Mouse (Mus musculus) R1 (cell line): ENCODE results near the gene Rasd1.

Experiments used
- DNase-seq: peaks from one replicate; pipeline ENCODE4 v3.0.0-alpha.2; 2018; ENCODE audit warnings: low read depth, low spot score

Gene Rasd1

DNA sequence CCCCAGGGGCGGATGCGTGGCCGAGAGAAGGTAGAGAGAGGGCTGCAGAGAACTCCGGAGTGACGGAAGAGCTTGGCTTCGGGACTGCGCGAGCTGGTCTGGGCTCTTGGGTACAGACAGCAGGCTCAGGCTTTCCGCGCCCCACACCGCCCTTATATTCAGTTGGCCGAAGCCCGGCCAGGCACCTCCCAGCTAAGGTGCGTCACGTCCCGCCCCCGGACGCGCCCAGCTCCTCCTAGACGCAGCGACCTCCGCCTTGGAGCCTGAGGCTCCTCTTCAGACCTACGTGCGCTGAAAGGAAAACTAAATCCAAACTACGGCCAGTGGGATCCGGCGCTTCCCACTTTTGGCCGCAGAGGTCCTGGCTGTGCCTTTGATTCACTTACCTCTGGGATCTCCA lies at the start of gene Rasd1:
Gene Rasd1, minus strand, starts transcription at position 127 of the 400 bp plus-strand sequence.
- DNase-seq = peak; percentile 82

DNA sequence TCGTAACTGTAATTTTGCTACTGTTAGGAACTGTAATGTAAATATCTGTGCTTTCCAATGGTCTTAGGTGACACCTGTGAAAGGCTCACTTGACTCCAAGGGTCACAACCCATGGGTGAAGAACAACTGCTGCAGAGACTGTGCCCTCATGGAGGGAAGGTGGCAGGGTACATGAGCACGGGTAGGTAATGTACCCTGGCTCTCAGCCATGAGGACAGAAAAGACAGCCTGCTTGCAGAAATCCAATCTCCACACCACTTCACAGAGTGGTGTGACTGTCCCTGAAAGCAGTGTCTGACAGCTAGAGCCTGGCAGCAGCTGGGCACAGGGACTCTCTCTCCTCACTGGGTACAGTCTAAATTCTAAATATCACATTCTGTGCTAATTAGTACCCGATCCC lies 46.8 kb upstream of the Rasd1 start:
- no peak for DNase-seq

DNA sequence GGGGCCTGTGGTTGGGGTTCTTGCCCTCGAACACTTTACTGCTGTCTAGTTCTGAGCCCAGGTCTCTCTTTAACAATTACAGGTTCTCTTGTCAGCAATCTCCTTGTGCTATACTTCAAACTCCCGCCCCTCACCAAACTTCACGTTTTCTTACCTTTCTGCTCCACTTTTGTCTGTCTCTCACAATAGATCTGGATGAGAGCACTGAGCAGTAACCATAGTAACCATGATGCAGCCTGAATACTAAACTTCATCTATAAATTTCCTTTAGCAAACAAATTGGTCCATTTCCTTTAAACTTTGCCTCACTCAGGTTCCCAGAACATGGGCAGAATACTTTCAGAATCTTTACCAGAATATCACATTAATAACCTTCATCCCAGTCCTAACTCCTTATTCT lies 44.7 kb upstream of the Rasd1 start:
- no peak for DNase-seq

DNA sequence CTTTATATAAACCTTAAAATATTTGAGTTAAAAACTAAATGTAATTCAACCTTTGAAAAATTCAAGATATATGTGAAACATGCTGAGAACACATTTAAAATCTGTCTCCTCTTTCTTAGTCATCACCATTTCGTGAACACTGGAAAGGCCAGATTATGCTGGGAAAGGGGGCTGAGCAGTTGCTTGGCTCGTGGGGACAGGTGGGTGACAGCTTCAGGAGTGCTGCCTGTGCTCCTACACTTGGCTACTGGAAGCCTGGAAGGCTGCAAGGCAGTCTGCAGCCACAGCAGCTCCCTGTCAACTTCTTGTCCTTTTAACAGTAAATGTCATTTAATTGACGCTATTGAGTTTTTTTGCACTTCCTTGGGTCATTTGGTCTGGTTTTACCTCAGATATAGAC lies 41.1 kb upstream of the Rasd1 start:
- no peak for DNase-seq

DNA sequence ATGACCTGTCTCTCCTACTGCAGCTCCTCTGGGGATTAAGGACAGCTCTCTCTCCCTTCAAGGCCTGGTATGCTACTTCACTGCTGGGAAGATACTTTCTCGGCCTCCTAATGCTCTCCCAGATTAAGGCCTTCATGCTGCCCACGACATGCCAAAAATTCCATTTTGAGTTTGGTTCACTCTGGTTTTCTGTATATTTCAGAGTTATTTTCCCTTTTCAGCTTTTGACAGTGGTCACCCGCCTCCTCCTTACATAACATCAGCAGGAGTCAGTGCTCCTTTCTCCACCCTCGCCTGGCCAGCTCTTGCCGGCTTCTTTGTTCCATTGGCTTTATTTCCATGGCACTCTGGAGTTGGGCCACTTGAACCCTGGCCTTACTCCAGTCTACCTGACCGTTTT lies 40.0 kb upstream of the Rasd1 start:
- DNase-seq = no peak

DNA sequence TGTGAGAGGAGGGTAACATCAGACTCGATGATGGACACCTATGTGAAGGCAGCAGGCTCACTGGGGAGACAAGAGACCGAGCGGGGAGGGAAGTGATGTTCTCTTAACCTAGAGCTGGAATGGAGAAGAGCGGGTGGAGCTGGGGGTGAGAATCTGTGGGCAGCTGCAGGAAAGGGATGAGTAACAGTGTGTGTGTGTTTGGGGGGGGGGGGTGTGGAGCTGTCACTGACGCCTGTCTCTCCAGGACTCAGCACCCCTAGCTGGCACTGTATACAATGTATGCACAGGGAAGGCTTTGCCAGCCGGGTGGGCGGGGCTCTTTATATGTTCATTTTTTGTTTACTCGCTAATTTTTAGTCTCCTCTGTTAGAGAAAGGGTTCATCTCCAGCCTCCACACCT lies 39.1 kb upstream of the Rasd1 start:
- DNase-seq = no peak

DNA sequence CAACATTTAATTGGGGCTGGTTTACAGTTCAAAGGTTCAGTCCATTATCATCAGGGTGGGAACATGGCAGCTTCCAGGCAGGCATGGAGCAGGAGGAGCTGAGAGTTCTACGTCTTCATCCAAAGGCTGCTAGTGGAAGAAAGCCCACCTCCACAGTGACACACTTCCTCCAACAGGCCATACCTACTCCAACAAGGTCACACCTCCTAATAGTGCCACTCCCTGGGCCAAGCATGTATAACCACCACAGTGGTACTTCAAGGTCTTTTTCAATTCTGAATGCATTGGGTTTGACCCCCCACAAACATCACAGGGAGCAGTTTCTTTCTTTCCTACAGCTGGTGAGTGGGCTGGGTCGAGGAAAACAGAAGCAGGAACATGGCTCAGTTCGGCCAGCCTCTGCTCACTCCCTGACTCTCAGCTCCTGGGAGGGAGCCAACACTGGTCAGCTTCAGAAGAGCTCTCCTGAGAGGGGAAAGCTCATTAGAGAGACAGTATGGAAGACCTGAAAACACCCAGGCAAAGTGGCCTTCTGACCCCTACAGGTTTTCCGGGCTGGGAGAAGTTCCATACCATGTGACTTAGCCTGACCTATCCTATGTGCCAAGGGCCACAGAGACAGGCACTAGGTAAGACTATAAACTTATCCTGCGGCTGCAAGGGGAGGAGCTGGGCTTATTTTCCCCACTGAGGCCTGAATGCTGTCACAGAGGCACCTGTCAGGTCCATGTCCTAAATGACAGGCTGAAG lies 36.7 kb upstream of the Rasd1 start:
- peak; percentile 67 for DNase-seq

DNA sequence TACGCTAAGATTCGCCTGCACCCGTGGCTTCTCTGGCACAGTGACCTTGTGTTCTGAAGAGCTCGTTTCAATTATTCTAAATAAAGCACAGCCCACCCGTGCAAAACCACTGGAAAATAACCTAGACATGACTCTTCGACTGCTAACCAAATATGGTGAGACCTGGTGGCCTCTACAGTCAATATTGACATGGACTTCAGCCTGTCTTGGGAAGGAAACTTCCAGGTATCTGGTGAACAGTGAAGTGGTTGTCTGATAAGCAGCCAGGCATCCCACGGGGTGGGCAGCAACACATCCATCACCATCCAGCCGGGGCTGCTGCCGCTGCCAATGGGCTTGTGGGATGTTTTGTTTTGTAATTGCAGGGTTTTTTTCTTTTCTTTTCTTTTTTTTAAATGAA lies 29.6 kb upstream of the Rasd1 start:
- DNase-seq = no peak

DNA sequence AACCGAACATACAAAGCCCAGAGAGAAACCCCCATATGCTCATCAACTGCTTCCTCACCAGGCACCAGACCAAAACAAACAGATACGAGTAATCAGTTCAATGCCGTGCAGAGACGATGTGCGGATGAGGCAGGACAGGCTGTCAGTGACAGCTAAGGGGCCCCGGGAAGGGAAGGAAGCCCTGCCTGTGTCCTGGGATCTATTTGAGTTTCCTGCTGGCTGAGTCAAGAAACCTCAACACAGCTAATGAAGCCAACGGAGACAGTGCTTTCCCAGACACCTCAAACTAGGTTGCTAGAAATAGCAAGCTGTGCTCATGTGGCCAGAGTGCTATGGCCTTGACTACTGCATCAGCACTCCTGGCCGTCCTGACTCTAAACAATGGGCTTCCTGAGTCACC lies 26.6 kb upstream of the Rasd1 start:
- DNase-seq = peak; percentile 47

DNA sequence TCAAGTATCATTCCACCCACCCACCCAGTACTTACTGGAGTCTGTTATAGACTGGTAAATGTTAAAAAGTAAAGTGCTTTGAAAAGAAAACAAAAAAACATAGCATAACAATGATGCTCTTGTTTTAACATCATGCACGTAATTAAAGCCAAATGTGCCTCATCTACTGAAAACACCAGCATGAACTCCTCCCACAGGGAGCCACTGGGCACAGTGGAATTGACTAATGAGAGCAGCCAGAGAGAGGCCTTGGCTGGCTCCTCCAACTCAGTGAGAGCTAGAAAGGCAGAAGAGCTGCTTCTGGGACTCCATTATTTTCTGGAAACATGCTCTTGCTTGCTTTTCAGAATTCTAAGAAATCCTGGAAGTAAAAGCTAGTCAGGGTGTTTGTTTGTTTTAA lies 24.7 kb upstream of the Rasd1 start:
- no peak for DNase-seq

DNA sequence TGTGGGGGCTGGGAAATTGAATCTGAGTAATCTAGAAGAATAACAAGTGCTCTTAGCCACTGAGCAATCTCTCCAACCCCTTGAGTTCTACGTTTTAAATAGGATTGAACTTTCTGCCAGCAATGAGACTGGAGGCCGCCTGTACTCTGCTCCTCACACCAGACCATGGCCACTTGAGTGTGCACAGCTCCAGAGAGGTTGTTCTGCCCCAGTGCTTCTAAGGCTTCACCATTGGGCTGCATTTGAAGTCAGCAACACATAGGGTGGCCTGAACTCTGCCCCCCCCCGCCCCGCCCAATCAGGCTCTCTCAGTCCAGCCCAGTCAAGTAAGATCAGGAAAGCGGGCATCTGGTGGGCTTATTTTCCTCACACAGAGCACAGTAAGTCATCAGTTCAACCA lies 13.1 kb upstream of the Rasd1 start:
- DNase-seq = no peak

DNA sequence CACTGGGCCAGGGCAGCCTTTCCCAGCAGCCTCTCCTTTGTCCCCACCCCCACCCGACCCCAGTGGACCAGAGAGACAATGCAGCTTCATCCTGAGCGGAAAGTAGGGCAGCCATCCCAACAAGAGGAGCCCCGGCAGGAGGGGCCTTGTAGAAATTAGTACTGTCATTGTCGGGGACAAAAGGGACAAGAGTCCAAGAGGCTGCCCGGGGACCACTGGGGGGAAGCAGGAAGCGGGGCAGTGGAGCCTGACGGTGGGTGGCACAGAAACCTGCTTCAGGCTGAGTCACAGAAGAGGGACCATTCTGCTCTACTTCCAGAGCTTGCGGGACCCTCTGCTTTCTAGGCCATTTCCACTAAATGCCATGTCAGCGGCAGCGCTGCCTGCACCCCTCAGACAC lies 10.5 kb upstream of the Rasd1 start:
- DNase-seq = no peak

DNA sequence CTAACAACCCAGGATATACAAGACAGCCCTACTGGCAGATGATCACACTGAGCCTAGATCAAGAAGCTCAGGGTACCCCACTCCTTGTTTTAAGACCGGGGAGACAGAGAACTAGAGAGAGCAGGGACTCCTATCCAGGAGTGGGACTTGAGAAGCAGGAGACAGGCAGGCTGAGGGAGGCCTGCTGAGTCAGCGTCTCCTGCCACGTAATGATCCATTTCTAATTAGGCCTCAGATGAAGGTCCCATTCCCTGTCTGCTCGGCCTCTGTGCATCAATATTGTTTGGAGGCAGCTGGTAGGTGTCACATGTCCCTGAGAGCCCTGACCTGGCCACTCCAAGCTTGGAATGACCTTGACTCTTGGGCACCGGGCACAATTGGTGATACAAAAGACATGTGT lies 8.6 kb upstream of the Rasd1 start:
- no peak for DNase-seq

DNA sequence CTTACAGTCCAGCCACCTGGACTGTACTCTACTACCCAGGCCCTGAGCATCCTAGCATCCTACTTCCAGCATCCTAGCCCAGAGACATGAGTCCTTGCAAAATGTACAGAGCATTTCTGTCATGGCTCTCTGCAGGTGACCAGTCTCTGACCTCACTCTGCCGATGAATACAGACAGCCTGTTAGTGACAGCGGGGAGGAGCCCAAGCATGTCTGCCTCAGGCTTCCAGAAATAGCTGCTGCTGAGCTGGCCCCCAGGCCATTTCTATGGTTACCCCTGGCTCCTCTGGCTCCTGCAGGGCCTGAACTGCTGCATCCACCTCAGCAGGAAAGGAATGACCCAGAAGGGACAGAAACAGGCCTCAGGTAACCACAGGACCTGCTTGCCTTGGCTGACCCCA lies 6.9 kb upstream of the Rasd1 start:
- peak; percentile 45 for DNase-seq

DNA sequence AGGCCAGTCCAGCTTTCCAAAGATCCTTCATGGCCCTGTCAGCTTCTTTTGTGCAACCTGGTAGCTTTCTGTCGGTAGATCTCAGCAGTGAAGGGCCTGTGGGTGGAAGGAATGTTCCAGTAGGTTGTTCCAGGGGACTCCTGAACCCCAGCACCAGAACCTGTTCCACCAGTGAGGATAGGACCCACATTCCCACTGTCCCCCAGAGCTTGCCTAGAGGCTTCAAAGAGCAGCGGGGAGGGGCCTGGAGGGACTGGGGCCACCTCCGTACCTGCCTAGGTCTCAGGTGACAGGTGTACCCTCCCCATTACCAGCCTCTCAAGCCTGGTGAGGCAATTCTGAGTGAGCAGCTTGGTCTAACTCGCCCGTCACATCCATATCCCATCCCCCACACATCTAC lies 6.0 kb upstream of the Rasd1 start:
- DNase-seq = no peak

DNA sequence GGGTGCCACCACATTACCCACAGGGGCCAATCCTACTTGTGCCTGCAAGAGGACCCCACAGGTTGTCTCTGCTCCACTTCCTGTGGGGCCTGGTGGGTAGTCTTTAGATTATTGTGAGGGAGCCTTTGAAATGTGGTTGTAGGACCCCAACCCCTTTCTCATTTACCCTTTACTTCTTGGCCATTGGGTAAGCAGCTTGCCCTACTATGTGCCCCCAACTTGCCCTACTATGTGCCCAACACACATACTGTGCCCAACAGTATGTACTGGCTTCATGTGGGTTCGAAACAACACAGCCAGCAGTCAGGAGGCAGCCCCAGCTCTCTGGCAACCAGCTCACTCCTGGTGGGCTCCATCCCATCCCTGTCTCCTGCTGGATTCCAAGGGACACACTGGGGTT lies 3.0 kb upstream of the Rasd1 start:
- no peak for DNase-seq

DNA sequence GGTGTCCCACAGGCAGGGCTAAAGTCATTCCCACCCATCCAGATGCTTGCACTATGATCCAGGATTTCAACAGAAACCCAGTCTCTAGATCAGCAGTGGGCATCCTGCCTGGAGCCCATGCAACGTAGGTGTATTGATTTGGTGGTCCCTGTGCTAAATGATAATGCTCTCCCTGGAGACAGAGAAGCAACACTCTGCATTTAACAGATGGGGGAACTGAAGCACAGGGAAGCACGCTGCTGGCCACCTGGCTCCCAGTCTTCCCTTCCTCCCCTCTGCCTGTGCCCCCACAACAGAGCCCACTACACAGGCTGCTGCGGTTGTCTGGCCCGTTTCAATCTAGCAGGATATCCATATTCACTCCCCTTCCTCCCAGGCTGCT lies 1.3 kb upstream of the Rasd1 start:
- DNase-seq = no peak

DNA sequence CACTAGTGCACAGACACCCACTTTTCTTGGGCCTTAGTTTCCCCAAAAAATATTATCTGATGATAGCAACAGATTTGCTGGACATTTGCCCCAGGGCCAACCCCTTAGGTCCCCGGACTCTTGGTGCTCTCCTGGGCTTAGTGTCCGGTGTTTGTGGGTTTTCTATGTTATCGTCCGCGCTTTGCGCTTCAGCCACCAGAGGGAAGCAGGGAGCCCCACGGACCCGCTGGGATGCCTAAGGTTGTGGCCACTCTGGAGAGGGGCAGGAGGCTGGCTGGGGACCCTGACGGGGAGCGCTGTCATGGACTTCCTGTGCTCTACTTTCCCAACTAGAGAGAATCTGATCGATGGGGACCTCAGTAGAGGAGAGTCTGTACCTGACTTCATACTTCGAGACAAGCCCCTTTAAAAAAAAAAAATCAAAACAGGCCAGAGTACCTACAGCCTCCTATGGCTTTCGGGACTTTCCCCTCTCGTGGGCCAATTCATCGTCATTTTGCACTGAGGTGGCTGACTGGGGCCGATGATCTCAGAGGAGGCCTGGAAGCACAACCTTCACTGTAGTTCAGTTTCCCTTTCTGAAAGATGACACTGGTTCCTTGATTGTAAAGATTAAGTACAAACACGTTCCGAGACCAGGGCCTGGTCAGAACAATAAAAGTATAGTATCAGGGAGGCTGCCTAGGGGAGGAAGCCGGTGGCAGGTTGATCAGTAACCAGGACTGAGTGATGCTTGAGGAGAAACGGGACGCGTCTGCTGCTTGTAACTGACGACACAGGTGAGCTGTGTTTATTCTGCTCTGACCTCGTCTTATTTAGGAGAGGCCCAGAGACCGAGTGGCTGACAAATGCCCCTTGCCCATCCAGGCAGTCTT lies 720 bp upstream of the Rasd1 start:
- peak; percentile 73 for DNase-seq

DNA sequence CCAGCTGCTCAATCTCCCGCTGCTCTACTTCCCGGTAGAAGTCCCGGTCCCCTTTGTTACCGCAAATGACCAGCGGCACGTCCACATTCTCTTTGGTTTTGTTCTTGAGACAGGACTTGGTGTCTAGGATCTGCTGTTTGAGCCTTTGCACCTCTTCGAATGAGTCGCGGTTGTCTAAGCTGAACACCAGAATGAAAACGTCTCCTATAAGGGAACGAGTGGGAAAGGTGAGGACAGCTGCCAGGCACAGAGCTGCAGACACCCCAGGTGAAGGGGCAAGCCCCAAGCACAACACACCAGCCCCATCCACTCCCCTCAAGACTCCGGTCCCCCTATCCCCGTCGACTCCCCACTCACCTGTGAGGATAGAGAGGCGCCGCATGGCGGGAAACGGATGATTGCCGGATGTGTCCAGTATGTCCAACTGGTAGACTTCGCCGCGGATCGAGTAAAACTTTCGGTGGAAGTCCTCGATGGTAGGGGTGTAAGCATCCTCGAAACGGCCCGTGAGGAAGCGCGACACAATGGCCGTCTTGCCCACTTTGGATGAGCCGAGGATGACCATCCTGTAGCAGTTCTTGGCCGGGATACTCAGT lies 483 bp downstream of the Rasd1 start:
- DNase-seq = no peak

DNA sequence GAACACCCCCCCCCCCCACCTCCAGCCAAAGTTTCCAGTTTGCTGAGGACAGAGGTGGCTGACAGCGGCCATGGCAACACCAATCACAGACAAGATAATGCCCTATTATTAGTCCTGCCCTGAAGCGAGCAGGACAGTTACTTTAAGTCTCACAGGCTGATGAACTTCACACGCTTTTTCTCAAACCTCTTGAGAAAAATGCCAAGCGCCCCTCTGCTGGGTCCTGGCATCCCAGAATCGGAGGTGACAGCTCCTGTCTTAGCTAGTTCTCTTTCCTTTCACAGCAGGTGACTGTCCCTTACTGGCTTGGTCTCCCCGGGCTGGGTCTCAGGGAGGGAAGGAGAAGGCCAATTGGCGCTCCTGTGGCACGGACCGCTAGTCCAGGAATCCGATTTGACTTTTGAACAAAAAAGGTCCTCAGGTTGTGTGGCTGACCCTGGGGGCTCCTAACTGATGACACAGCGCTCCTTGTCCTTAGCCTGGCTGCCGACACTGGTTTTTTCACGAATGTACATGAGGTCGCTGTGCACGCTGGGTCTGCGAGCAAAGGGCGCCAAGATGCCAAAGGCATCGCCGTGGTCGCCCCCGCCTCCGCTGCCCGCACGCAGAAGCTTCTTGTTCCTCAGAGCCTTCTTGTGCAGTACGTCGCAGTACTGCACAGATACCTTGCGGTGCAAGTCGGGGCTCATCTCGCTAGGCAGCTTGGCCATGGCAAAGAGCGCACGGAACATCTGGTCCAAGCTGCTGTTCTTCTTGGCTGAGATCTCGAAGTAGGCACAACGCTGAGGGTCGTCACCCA lies 1.2 kb downstream of the Rasd1 start:
- DNase-seq = peak; percentile 25

DNA sequence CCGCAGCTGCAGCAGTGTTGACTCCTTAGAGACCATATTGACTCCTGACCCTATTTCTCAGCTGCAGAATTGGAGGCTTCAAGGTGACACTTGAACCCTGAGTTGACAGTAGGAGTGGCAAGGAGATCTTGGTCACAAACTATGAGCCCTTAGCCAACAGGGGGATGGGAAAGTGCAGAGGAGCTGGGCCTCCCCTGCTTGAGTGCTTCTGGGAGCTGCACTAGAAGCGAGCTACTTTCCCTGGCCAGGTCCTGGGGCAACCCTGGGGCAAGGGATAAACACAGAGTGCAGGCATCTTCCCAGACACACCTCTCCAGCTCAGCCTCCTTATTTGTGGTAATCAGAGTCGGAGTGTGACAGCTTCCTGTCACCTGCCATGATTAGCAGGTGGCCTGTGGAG lies 2.2 kb downstream of the Rasd1 start:
- no peak for DNase-seq

DNA sequence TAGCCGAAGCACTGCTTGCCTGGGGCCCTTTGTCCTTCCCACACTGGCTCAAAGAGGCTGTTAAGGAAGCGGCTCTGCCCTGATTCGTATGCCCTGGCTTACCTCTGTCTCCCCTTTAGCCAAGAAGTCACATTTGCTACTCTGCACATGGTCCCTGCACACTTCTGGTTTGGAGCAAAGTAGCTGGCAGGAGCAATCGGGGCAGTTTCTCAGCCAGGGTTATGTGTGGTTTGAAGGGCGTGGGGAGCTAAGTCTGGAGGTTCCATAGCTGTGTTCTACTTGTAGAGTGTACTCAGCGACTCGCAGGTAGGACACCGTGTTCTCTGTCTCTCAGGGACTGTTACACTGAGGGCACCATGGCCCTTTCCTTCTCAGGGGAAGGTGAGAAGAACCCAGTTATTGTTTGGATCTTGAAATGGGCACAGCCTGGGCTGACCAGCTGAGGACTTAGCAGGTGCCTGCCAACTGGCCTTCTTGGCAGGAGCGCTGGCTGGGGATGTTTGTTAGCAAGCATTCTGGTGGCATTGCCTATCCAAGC lies 3.3 kb downstream of the Rasd1 start:
- no peak for DNase-seq
